Mouse (Mus musculus) cerebellum, postnatal 36 days (tissue): ENCODE data around the gene Rnaseh2c.

ENCODE experiments used
- DNase-seq, 2 experiments: peaks; one replicate each; pipeline ENCODE4 v3.0.0; 2021 to 2022; ENCODE audit warnings: mixed read lengths in 2 of 2

Rnaseh2c gene

DNA sequence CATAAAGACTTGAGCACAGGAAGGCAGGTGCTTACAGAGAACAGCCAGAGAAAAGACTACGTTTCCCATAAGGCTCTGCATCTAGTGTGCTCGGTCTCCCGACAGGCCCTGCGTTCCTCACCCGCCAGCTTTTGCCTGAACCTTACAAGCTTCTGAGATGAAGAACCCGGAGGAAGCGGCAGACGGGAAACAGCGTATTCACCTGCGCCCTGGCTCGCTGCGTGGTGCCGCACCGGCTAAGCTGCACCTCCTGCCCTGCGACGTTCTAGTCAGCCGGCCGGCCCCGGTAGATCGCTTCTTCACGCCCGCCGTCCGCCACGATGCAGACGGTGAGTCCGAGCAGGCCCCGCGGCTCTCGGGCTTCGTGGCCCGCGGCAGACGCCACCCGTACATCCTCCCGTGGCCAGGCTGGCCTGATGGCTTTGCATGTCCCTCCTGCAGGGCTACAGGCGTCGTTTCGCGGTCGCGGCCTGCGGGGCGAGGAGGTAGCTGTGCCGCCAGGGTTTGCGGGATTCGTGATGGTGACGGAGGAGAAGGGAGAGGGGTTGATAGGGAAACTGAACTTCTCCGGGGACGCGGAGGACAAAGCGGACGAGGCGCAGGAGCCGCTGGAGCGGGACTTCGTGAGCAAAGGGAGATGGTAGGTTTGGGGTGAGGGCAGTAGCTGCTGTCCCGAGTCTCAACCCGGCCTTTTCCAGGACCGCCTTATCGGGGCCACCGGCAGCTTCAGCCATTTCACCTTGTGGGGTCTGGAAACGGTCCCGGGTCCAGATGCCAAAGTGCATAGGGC lies at the start of gene Rnaseh2c:
TSS of gene Rnaseh2c (plus strand) at position 122 of the 790 bp plus-strand sequence.
- DNase-seq = peak; percentile 80 to 81

DNA sequence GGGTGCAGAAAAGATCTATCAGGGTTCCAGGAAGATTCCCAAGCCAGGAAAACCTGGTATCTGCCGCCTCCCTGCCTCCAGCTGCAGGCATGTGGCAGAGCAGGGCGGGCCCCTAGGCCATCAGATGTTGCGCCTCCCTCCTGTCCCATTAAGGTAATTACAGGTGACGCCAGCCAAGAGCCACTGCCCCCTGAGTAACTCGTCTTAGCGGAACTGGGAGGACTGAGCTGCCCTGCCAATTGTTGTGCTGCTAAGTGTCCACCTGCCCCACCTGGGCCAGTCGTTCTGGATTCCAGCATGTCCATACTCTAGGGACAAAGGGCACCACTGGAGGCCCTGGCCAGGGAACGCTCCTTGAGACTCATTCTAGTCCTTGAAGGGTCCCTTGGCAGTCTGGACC lies 47.9 kb upstream of the Rnaseh2c start:
- DNase-seq = no peak

DNA sequence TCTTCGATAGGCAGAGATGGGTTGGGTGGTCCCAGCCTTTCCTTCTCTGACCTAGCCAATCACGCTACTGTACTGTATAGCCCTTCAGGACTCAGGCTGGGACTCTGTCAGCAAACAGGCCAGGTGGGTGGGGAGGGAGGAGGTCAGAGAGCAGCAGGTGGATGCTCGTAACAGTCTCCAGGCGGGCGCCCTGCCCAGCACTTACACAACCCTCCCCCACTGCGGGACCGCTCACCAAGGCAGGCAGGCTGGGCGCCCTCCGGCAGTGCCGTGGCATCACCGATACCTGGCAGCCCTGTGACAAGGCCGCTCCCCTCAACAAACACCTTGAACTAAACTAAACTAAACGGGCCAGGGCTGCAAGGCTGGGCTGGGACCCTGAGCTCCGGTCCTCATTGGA lies 47.5 kb upstream of the Rnaseh2c start:
- no peak for DNase-seq

DNA sequence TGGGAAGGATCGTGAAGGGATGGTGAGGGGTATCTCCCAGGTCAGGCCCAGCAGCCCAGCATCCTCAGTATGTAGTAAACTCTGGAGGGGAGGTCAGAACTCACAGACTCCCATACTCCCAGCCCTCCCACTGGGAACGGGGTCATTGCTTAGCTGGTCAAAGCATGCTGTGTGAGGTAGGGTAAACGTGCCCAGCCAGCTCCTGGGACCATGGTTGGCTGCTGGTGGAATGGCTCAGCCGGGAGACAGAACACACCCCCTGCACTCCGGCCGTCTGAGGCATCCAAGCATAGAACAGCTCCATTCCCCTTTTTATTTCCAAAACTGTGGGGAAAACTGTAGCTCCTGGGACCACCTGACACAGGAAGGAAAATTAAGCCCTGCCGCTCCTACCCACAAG lies 43.5 kb upstream of the Rnaseh2c start:
- no peak for DNase-seq

DNA sequence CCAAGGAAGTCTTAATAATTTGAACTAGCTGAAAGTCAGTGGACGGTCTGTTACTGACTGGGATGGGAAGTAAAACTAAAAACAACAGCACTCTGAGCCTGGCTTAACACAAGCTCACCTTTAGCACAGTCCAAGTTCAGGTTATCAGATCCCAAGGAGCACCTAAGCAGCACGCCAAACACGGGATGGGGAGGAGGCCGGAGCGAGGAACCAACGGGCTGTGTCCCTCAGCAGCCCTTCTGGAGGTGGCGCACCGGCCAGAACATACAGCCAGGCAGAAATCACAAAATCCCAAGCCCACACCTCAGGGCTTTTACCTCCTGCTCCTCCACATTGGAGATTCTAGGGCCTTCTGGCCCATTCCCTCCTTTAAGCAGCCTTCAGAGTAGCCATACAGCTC lies 42.9 kb upstream of the Rnaseh2c start:
- DNase-seq = no peak

DNA sequence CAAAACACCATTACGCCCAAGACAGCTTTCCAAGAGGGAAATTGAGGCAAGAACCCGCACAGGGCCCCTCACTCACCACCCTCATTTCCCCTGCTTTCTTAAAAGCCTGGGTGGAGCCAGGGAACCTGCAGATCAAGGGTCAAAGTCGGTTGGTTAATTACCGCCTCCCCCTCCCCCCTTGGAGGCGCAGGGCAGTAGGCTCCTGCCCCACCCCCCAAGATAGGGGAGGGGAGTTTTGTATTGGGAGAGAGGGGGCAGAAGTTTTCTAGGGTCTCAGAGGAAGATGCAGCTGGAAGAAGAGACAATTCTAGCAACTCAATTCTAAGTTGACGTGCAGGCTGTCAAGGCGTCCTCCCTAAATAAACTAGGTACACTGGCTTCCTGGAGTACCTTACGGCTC lies 42.4 kb upstream of the Rnaseh2c start:
- no peak for DNase-seq

DNA sequence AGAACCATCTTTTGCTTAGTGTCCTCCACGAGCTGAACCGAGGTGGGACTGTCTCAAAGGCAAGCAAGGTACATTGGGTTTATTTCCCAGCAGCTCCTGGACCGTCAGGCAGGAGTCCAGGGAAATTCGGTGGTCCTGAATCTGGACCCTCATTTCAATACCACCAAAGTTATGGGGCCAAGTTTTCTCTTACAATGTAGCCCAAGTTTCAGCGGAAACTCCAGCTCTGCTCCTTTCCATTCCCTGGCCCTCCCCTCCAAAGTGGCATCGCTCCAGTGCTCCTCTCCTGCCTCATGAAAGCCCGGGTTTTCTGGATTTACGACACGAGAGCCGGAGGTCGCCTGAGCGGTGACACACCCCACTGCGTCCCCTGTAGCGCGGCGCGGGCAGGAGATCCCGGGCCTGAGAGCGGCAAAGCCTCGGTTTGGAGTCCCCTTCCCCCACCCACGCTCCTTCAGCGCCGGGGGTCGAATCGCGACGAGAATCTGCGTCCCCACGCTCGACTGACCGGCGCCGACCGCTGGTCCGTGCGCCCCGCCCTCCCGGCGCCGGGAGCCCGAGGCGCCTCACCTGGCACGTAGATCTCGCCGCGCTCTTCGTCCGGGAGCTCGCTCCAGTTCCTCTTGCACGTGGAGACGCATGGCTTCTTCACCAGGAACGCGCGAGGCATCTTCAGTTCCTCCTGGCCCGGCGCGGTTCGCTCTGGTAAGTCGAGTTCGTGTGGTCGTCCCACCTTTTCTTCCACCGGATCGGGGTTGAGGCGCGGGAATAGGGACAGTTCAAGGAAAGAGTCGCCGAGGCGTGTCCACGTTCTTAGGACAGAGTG lies 41.8 kb upstream of the Rnaseh2c start:
- DNase-seq = no peak

DNA sequence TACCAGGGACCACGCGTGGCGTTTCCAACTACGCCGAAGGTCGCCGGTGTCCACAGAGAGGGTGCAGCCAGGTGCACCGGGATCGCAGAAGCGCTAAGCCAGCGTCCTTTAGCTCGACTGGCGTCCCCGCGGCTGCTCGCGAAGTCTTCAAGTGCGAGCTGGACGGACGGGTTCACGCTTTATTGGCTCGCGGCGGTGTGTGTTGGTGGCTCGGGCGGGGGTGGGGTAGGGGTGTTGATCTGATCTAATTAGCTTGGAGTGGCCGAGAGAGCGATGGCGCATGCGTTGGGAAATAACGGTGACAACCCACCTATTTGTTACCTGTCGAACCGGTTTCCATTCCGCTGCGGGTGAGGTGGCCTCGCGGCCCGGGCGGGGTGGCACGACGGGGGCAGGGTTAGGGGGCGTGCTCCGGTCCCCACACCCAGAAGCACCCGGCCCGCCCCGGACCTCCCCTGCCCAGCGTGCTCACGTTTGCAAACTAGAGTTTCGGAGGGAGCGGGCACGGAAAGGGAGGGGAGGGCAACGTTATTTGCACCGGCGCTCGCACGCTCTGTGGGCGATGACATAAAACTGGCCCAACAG lies 41.1 kb upstream of the Rnaseh2c start, which contains the start of gene Ovol1:
TSS of gene Ovol1 (minus strand) at position 190 of the 585 bp plus-strand sequence.
- DNase-seq = no peak

DNA sequence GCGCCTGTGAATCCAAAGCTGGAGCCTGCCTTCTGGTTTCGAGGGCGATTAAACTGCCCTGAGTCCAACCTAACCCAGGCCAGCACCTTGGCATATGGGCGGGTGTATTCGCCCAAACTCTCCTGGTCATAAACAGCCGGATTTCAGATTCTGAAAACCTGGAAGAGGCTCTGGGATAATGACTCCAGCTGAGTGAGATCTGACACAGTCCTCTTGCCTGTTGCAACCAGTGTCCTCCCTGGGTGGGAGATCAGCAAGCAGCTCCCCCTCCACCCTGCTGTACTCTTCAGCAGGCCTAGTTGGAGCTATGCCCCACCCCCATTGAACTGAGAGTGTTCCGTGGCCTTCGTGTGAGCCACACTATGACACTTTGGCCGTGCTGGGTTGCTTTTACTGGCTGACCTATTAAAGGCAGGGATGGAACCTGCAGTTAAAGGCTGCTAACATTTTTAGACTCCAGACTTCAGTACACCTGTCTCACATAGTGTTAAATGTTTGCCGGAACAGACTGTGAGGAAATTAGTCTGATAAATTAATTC lies 40.4 kb upstream of the Rnaseh2c start:
- DNase-seq = no peak

DNA sequence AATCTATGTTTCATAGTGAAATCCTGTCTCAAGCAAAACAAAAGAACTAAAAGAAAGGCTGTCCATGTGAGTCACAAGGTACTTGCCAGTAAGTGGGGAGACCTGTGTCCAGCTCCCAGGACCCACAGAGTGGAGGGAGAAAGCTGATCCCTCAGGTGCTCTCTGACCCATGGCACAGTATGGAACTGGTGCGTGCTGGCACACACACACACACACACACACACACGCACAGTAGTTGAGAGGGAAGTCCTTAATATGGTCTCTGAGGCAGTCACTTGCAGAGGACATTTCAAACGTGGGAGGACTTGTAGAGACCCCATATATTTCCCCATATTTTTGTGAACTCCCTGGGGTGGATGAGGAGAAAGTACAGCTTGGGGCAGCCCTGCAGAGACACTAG lies 39.8 kb upstream of the Rnaseh2c start:
- no peak for DNase-seq

DNA sequence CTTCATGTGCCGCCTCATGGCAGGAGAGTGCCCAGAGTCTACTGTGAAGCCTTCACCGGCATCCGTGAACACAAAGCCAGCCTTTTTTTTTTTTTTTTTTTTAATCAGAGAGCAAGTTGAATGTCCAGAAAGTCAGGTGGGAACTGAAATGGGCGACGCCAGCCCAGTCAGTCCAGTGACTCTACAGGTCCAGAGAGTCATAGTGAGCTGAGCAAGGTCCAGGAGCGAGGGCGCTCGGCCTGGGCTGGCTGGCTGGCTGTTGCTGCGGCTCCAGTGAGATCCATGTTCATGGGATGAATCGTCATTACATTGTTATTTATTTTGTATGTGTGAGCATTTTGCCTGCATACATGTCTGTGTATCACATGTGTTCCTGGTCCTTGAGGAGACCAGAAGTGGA lies 38.9 kb upstream of the Rnaseh2c start:
- no peak for DNase-seq

DNA sequence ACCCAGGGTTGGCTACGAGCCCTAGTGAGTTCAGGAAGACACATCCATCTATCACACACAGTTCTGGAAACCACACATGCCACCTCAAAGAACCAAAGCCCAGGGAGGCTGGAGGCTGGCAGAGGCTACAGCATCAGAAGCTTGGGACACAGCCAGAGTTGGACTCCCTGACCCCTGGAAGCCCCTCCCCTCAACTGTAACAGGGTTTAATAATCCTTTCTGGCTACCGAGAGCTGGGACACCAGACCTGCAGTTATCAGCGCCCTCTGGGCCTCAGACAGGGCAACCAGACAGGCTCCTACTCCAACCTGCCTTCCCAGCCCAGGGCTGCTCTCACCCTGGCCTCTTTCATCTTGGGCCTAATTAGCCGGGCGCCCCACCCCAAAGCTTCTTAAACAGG lies 35.4 kb upstream of the Rnaseh2c start:
- DNase-seq = no peak

DNA sequence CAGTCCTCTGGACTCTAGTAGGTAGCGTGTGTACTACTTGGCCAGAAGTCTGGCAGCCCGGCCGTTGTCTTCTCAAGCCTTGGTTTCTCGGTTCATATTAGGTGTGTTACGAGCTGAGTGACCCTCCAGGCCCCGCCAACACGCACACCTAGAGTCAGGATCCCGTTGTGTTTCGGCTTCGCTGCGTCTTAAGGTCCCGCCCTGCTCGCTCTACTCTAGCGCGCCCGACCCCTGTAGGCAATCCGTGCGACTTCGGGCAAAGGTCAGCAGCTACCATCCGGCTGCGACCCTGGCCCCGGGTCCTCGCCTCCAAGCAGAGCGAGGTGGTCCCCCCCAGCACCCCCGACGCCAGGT lies 34.5 kb upstream of the Rnaseh2c start:
- DNase-seq = no peak

DNA sequence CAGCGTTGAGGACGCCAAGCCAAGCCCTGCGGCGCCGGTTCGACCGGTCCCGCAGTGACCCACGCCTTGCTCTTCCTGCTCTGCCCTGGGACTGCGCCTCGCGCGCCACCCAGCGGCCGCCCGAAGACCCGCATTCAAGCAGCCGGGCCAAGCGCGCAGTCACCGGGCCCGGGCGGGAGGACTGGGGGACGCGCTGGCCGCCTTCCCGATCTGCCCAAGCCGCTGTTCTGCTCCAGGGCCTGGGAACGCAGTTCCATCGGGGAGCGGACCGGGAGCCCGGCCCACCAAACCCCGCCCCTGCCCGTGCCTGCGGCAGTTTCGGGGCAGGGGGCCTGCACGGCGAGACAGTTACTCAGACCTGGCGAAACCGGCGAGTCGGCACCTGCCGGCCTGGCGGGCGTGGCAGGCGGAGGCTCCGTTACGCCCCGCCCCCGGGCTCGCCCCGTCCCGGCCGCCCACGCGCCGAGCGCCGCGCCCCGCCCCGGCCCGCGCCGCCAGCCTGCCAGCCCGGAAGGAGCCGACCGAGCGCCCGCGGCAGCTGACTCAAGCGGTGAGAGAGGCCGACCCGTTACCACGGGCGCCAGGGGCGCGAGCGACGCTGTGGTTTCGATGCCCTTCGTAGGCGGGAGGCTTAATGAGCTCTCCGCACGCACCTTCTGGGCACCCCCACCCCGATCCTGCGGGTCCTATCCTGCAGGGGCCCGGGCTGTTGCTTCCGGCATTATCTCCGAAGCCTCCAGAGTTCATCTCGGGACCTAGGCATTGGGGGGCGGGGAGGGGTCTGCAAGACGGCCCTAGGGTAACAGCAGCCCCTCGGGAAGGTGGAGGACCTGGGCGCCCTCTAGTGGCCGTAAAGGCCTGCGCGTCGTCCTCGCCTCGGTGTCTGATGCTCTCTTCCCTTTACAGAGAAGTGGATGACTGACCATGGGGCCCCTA lies 33.9 kb upstream of the Rnaseh2c start, which contains the start of gene Ap5b1:
TSS of gene Ap5b1 (plus strand) at position 492 of the 936 bp plus-strand sequence.
- peak; percentile 91 to 93 for DNase-seq

DNA sequence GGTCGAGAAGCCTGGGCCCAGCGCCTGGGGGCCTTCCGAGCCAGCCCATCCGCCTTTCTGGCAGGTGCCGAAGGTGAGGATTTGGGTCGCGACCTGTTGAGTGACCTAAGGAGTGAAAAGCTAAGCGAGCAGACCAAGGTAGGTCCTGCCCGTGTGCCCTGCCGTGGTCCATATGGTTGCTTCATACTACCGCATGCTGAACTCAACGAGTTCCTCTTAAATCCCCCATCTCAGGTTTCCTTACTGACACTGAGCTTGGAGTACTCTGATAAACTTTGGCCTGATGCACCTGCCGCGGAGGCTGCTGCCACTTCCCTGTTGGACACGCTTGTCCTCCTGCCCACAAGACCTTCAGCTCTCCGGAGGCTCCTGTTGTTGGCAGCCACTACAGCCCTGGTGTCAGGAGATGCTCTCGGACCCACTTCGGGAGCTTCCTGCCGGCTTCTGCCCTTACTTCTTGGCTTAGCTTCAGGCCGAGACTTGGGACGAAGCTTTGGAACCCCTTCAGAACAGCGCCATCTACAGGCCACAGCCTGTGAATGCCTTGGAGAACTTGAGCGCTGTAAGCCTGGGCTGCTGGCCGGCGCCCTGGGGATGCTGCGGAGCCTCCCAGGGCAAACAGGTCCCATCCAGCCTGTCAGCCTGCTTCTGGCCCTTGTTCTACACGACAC lies 33.1 kb upstream of the Rnaseh2c start:
- peak; percentile 83 to 89 for DNase-seq

DNA sequence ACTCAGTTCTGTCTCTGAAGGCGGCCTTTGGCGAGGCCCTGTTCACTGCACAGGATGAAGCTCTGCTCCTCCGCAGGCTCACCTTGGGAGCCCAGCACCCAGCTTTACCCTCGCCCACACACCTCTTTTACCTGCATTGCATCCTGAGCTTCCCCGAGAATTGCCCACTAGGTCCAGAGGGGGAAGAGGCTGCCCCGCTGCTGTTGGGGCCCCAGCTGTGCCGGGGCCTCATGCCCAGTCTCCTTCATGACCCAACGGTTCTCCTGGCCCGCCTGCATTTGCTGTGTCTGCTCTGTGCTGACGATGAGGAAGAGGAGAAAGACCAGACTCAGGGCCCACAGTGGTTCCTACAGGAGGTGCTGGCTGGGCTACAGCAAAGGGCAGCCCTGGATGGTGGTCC lies 32.2 kb upstream of the Rnaseh2c start:
- DNase-seq = no peak

DNA sequence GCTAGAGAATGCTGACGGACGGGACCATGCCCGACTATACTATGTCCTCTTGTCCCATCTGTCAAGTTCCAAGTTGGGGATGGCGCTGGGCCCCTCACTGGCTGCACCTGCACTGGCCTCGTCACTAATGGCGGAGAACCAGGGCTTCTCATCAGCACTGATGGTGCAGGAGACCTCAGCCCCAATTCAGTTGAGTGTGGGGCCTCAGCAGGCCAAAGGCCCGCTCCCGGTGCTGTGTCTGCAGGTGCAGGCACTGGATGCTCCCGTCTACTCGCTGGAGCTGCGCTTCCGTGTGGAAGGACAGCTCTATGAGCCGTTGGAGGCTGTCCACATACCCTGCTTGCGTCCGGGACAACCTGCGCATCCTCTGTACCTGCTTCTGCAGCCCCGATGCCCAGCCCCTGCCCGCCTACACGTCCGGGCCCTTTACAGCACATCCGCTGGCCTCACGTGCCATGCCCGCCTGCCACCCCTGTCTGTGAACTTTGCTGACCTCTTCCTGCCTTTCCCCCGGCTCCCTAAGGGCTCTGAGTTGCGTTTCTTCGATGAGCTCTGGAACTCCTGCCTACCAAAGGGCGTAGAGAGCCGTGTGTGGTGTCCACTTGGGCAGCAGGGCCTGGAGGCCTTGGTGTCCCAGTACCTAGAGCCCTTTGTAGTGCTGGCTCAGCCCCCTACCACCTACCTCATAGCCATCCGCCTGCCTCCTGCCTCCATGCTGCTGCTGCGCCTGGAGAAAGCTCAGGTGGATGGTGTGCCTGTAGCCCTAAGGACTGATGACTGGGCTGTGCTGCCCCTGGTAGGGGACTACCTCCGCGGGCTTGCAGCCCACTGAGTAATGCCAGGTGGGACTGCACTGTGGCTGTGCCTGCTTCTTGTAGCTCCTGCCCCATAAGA lies 31.1 kb upstream of the Rnaseh2c start:
- no peak for DNase-seq

DNA sequence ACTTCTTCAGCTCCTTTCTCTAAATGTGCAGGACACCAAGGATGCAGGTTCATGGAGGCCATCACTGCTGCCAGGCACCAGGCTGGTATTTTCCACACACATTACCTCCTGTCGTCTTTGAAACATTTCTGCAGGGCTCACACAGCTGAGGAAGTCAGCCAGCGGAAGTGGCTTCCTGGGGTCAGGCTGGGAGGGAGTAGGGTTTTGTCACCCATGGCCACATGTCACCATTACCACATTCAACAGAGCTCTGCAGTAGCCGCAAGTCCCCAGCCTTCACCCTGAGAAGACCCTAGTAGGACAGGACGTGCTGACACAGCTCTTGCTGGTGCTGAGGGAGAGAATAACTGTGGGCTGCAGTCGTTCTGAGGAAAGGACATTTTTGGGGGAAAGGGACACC lies 29.8 kb upstream of the Rnaseh2c start:
- no peak for DNase-seq

DNA sequence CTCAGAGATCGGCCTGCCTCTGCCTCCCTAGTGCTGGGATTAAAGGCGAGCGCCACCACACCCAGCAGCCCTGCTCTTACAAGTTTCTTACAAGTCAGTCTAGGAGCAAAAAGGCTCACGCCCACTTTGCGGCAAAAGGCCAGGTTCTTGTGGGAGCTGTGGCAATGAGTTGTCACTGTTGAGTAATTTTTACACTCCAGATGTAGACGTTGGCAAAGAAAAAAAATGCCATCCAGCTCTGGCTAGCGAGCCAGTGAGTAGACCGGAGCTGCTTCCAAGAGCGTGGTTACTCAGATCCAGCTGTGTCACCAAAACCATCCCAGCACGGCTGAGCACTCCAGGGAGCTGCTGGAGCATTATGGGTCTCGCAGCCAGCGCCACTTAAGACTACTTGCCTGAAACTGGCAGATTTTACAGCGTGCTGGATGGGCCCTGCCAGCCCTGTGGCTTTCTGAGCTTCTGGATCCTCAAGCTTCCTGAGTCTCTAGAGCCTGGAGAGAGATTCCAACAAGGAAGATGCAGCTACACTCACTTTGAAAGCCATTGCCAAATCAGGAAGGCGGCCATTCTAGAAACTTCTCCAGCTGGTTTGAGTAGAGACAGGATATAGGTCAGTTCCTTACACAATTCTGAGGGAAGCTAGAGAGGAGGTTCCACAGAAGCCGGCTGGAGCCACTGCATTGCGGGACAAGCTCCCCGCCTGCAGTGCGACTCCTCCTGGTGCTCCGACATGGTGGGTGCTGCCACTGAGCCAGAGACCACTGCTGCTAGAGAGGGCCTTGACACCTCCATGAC lies 29.1 kb upstream of the Rnaseh2c start:
- no peak for DNase-seq

DNA sequence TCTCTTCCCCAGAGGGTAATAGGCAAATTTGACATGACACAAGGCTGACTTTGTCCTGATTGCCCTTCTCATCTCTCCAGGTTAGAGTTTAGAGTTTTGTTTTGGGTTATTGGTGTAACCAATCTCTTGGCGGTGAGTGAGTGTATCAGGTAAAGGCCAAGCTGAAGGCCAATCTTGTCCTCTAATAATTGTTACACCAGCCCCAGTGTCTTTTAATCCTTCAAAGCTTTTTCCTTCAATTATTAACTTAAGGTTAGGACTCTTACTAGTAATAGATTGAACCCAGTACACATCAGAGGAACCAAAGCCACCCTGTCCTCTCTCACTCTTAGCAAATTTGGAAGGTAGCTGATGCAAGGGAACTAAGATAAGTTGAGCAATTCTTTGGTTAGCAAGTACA lies 26.3 kb upstream of the Rnaseh2c start:
- no peak for DNase-seq
